Mouse (Mus musculus) liver, embryonic 12.5 days (tissue): Measurements from ENCODE around the gene Atp6v1g1. TPM values are rescaled to one million over a fixed set of nuclear protein-coding genes. Genes with fewer than 3 reads are reported as not detected.

ENCODE experiments used
- ATAC-seq: fragments of 200-750 bp; cut with Nextera tagmentation; 2 replicates; pipeline ENCODE4 v1.8.0; 2017; ENCODE audit warnings: moderate number of reproducible peaks, mild to moderate bottlenecking, moderate library complexity
- H3K27ac ChIP-seq: fragments of 300-500 bp; sonication (generic); 2 replicates; pipeline ENCODE4 v1.5.1; 2016; ENCODE audit warnings: mild to moderate bottlenecking
- H3K27me3 ChIP-seq: fragments of 300-500 bp; sonication (generic); replicated peaks from 2 replicates; pipeline ENCODE4 v1.6.1; 2016; ENCODE audit warnings: mild to moderate bottlenecking, moderate library complexity
- H3K36me3 ChIP-seq: fragments of 300-500 bp; sonication (generic); 2 replicates; pipeline ENCODE4 v1.6.1; 2016; ENCODE audit warnings: mild to moderate bottlenecking, moderate library complexity
- H3K4me1 ChIP-seq: fragments of 300-500 bp; sonication (generic); 2 replicates; pipeline ENCODE4 v1.6.1; 2016
- H3K4me2 ChIP-seq: fragments of 300-500 bp; sonication (generic); 2 replicates; pipeline ENCODE4 v1.6.1; 2016; ENCODE audit warnings: mild to moderate bottlenecking, moderate library complexity
- H3K4me3 ChIP-seq: fragments of 300-500 bp; sonication (generic); 2 replicates; pipeline ENCODE4 v1.5.1; 2016; ENCODE audit warnings: mild to moderate bottlenecking, moderate library complexity
- H3K9ac ChIP-seq: fragments of 300-500 bp; sonication (generic); 2 replicates; pipeline ENCODE4 v1.6.1; 2016; ENCODE audit warnings: mild to moderate bottlenecking, moderate library complexity
- H3K9me3 ChIP-seq: fragments of 300-500 bp; sonication (generic); replicated peaks from 2 replicates; pipeline ENCODE4 v1.6.1; 2016; ENCODE audit warnings: mild to moderate bottlenecking, moderate library complexity
- WGBS: fragments of 180-500 bp; shearing (Covaris S2); methylation state at CpG from one replicate; pipeline ENCODE4 v1.1.7; 2016; ENCODE audit not compliant: insufficient replicate concordance; 5-methylcytosine and 5-hydroxymethylcytosine counted together
- polyA plus RNA-seq: library from polyadenylated mRNA; unstranded; fragments of >200 nt; fragmentation: Nextera tagmentation; extraction: Ambion mirVana; gene quantifications from 2 replicates; pipeline ENCODE4 v1.2.1, GENCODE M21; 2016

Atp6v1g1 gene
- polyA plus RNA-seq, 1 experiment from 2014 or later, result 124 TPM

GRCm38 (mm10) chr4:63590538-63590937, 46.0 kb downstream of the Atp6v1g1 start:
- H3K27me3 ChIP-seq, result no peaks in the 10 kb centered on the region
- H3K9me3 ChIP-seq, result no peaks in the 10 kb centered on the region
- no peaks in the 10 kb centered on the region for H3K36me3 ChIP-seq
- H3K4me3 ChIP-seq, result no peak overlapping the region
- H3K27ac ChIP-seq, result no peak overlapping the region
- peaks cover 8% of the 10 kb centered on the region; the same call in 1 of the 2 replicates for H3K4me1 ChIP-seq
- 51% methylated on average over 4 of the region's 4 CpGs for WGBS
- no peak for ATAC-seq
- H3K4me2 ChIP-seq, result no peak overlapping the region
- H3K9ac ChIP-seq, result no peak overlapping the region

- ATAC-seq, result no peak
- H3K4me3 ChIP-seq, result no peak overlapping the region
- no peaks in the 10 kb centered on the region for H3K36me3 ChIP-seq
- no peak overlapping the region for H3K27ac ChIP-seq
- H3K9ac ChIP-seq, result no peak overlapping the region
- 57% methylated on average over 5 of the region's 5 CpGs for WGBS
- H3K4me1 ChIP-seq, result peaks cover 8% of the 10 kb centered on the region; the same call in 1 of the 2 replicates
- H3K27me3 ChIP-seq, result no peaks in the 10 kb centered on the region
- no peak overlapping the region for H3K4me2 ChIP-seq
- no peaks in the 10 kb centered on the region for H3K9me3 ChIP-seq
Measured at GRCm38 (mm10) chr4:63594459-63595110, 50.0 kb downstream of the Atp6v1g1 start.

DNA sequence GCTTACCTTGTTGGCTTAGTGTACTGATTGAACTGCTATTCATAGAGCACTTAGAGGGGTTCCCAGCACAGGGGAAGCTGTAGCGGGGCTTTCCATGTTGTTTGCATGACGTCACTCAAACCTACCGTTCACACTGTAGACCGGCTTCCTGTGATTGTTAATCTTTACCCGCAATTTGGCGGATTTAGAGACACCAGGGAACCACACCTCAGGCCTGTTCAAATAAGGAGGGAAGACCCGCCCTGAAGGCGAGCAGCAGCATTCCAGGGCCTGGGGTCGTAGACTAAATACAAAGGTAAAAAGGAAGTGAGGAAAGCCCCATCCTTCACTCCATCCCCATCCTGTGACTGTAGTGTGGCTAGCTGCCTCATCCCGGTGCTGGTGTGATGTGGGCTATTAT, 50.7 kb downstream of the Atp6v1g1 start:
- H3K4me2 ChIP-seq, result no peak overlapping the region
- no peaks in the 10 kb centered on the region for H3K36me3 ChIP-seq
- H3K4me3 ChIP-seq, result no peak overlapping the region
- H3K27me3 ChIP-seq, result no peaks in the 10 kb centered on the region
- H3K9ac ChIP-seq, result no peak overlapping the region
- H3K4me1 ChIP-seq, result peaks cover 8% of the 10 kb centered on the region; the same call in 1 of the 2 replicates
- no peak overlapping the region for H3K27ac ChIP-seq
- no peak for ATAC-seq
- WGBS, result 41% methylated on average over 10 of the region's 10 CpGs
- H3K9me3 ChIP-seq, result no peaks in the 10 kb centered on the region

GRCm38 (mm10) chr4:63596010-63596409, 51.4 kb downstream of the Atp6v1g1 start:
- Histone ChIP-seq H3K36me3 (no peaks in the 10 kb centered on the region), H3K4me1 (peaks cover 8% of the 10 kb centered on the region; the same call in 1 of the 2 replicates), H3K9ac (no peak overlapping the region), H3K4me3 (no peak overlapping the region), H3K27ac (no peak overlapping the region), H3K4me2 (no peak overlapping the region), H3K27me3 (no peaks in the 10 kb centered on the region), H3K9me3 (no peaks in the 10 kb centered on the region)
- WGBS, result 82% methylated on average over 4 of the region's 4 CpGs
- no peak for ATAC-seq

Other genes starting within 250 kb of the Atp6v1g1 start
- not detected in 2 replicates for gene Orm1, start 200.2 kb upstream of the Atp6v1g1 start, polyA plus RNA-seq
- gene Orm3, start 188.6 kb upstream of the Atp6v1g1 start, polyA plus RNA-seq, result not detected in 2 replicates
- not detected in 2 replicates for gene Orm2, start 182.3 kb upstream of the Atp6v1g1 start, polyA plus RNA-seq
- 5.4 and 5.7 TPM in 2 replicates for gene Akna, start 141.4 kb upstream of the Atp6v1g1 start, polyA plus RNA-seq
- gene Whrn, start 48.8 kb upstream of the Atp6v1g1 start, polyA plus RNA-seq, result 1.1 and 1.4 TPM in 2 replicates
- gene Tmem268, start 14.0 kb downstream of the Atp6v1g1 start, polyA plus RNA-seq, result 7.5 and 7.8 TPM in 2 replicates
- not detected in 2 replicates for gene Gm11213, start 60.5 kb downstream of the Atp6v1g1 start, polyA plus RNA-seq
- gene Tex48, start 77.7 kb downstream of the Atp6v1g1 start, polyA plus RNA-seq, result not detected in 2 replicates
- gene Gm11214, start 118.6 kb downstream of the Atp6v1g1 start, polyA plus RNA-seq, result not detected in 2 replicates
- not detected in 2 replicates for gene Tnfsf15, start 200.3 kb downstream of the Atp6v1g1 start, polyA plus RNA-seq